In genomic region chr1:86509410-86509809, GRCm38 (mm10) we compare ENCODE assay signal across 8 mouse cellular contexts. TPM values are rescaled to one million over a fixed set of nuclear protein-coding genes. Genes with fewer than 3 reads are reported as not detected.
DNase-seq lines count a peak whose midpoint lies in the region; ATAC-seq and TF ChIP-seq lines count a peak whose summit lies in the region.

No protein-coding gene starts in this region.

- no peak overlapping the region for H3K4me3 ChIP-seq in embryonic fibroblast, embryonic 13.5 days (ENCODE audit: insufficient read depth, low read length)
- H3K4me3 ChIP-seq in heart, embryonic 13.5 days = no peak overlapping the region
- no peak overlapping the region for H3K4me3 ChIP-seq in liver, embryonic 15.5 days (replicated peaks)

- 16% methylated on average over 7 of the region's 7 CpGs for WGBS in heart, embryonic 13.5 days
- WGBS in liver, embryonic 15.5 days (ENCODE audit: insufficient replicate concordance) = 14% methylated on average over 7 of the region's 7 CpGs

- H3K9ac ChIP-seq in heart, embryonic 13.5 days = peak overlapping the region; percentile 54
- no peak overlapping the region for H3K9ac ChIP-seq in liver, embryonic 15.5 days

- H3K36me3 ChIP-seq in heart, embryonic 13.5 days = no peaks in the 10 kb centered on the region
- no peaks in the 10 kb centered on the region for H3K36me3 ChIP-seq in liver, embryonic 15.5 days (replicated peaks)

- H3K4me1 ChIP-seq in embryonic fibroblast, embryonic 13.5 days (ENCODE audit: control insufficient read depth, insufficient read depth, low read length) = peaks cover 6% of the 10 kb centered on the region; the same call in 1 of the 2 replicates
- H3K4me1 ChIP-seq in heart, embryonic 13.5 days = peaks cover 32% of the 10 kb centered on the region
- peaks cover 55% of the 10 kb centered on the region for H3K4me1 ChIP-seq in liver, embryonic 15.5 days (replicated peaks)

- DNase-seq in adrenal gland, adult 2 months = peak; percentile 89
- peak; percentile 94 to 95 for DNase-seq in kidney, postnatal 25 days
- peak; percentile 99 for DNase-seq in thymus, postnatal 25 days

- no peaks in the 10 kb centered on the region for H3K27me3 ChIP-seq in heart, embryonic 13.5 days (replicated peaks)
- H3K27me3 ChIP-seq in liver, embryonic 15.5 days = no peaks in the 10 kb centered on the region

- H3K4me2 ChIP-seq in heart, embryonic 13.5 days = no peak overlapping the region
- H3K4me2 ChIP-seq in liver, embryonic 15.5 days = no peak overlapping the region

- TF ChIP-seq POLR2A in embryonic fibroblast, embryonic 13.5 days (IDR thresholded peaks at IDR 0.05; ENCODE audit: low read depth, low read length) = no peak

- no peak overlapping the region for H3K27ac ChIP-seq in embryonic fibroblast, embryonic 13.5 days (ENCODE audit: insufficient read depth, low read length)
- no peak overlapping the region for H3K27ac ChIP-seq in heart, embryonic 13.5 days (replicated peaks)
- no peak overlapping the region for H3K27ac ChIP-seq in liver, embryonic 15.5 days (replicated peaks)

- peak; percentile 82 for ATAC-seq in CD4-positive, CD25-positive, alpha-beta regulatory T cell, adult 4 months
- 0 out of 2 replicates have a peak, but pooled peaks have one; percentile 10 for ATAC-seq in heart, embryonic 13.5 days (ENCODE audit: extremely low read depth, insufficient number of reproducible peaks, low FRiP score, low TSS enrichment)
- peak; percentile 53 for ATAC-seq in liver, embryonic 15.5 days (ENCODE audit: insufficient read depth)
- ATAC-seq in neutrophil, adult 5-6 weeks (ENCODE audit: extremely low read depth, insufficient number of reproducible peaks, low FRiP score, poor library complexity, severe bottlenecking) = peak; percentile 93

- TF ChIP-seq CTCF in embryonic fibroblast, embryonic 13.5 days (IDR thresholded peaks at IDR 0.05; ENCODE audit: borderline replicate concordance, insufficient read depth, low read length) = peak; percentile 65

- no peaks in the 10 kb centered on the region for H3K9me3 ChIP-seq in heart, embryonic 13.5 days
- no peaks in the 10 kb centered on the region for H3K9me3 ChIP-seq in liver, embryonic 15.5 days (replicated peaks)

RNA-seq across cellular contexts. Expression of gene Ptma, which starts 17.1 kb away (rescaled TPM):
- 1,000 to 10,000 TPM; 2,790 to 2,877 TPM for polyA plus RNA-seq in CD4-positive, CD25-positive, alpha-beta regulatory T cell, adult 4 months (2017; shearing (Covaris generic))
- total RNA-seq in adrenal gland, adult 2 months (2021) = 100 to 1,000 TPM; 538 to 582 TPM
- 728 and 947 TPM in 2 replicates for polyA plus RNA-seq in adrenal gland, adult 2 months (2012; rRNA removed)
- 1,524 and 1,625 TPM in 2 replicates for polyA plus RNA-seq in embryonic fibroblast, embryonic 13.5 days (2011; ENCODE audit: insufficient read length, low read depth, missing spikeins)
- polyA plus RNA-seq in heart, embryonic 13.5 days (2015; fragmentation: Nextera tagmentation; extraction: Ambion mirVana) = 929 and 934 TPM in 2 replicates
- 634 and 778 TPM in 2 replicates for polyA plus RNA-seq in liver, embryonic 15.5 days (2015; fragmentation: Nextera tagmentation; extraction: Ambion mirVana)
- total RNA-seq in neutrophil, adult 5-6 weeks (2017) = 1,253 and 1,399 TPM in 2 replicates

Comparison
In these comparisons a context has a peak if more than half of its experiments do, and no peak if none do; other contexts are left out.
1. ATAC-seq: peak in every context shown above with its lines; median percentile 93 in neutrophil, adult 5-6 weeks; 82 in CD4-positive, CD25-positive, alpha-beta regulatory T cell, adult 4 months; 53 in liver, embryonic 15.5 days; 10 in heart, embryonic 13.5 days.